10 mouse cellular contexts compared by ENCODE assay signal in genomic region chr1:155217865-155218541, GRCm38 (mm10). TPM values are rescaled to one million over a fixed set of nuclear protein-coding genes. Genes with fewer than 3 reads are reported as not detected.
DNase-seq lines count a peak whose midpoint lies in the region; ATAC-seq and TF ChIP-seq lines count a peak whose summit lies in the region.
"Had no signal": no experiment of that assay in that cellular context is flagged by ENCODE, and none has a peak within 500 bp of the region (broad histone marks: within the 10 kb centered on the region; RNA-seq: fewer than 3 reads in every experiment).

No protein-coding gene starts in this region.

- no peak overlapping the region for H3K4me2 ChIP-seq in kidney, embryonic 15.5 days
- no peak overlapping the region for H3K4me2 ChIP-seq in CH12.LX (ENCODE audit: insufficient read depth, low read depth, poor library complexity, severe bottlenecking)
- no peak overlapping the region for H3K4me2 ChIP-seq in forebrain, embryonic 12.5 days
- H3K4me2 ChIP-seq: limb, embryonic 15.5 days had no signal

- no peaks in the 10 kb centered on the region for H3K9me3 ChIP-seq in kidney, embryonic 15.5 days (replicated peaks)
- no peaks in the 10 kb centered on the region for H3K9me3 ChIP-seq in CH12.LX (replicated peaks; ENCODE audit: low read length)
- no peaks in the 10 kb centered on the region for H3K9me3 ChIP-seq in forebrain, embryonic 12.5 days
- H3K9me3 ChIP-seq: limb, embryonic 15.5 days had no signal

- in situ Hi-C loops in CH12.LX (cut with MboI; ENCODE audit: low pct_ligation_motif_present, low pct_unique_long_range_greater_than_20kb, low sequenced_read_pairs) = loop anchor here (25.0 kb wide), 1 partner anchor 931 kb away; no protein-coding TSS in a partner anchor

- H3K9ac ChIP-seq in kidney, embryonic 15.5 days = no peak overlapping the region
- no peak overlapping the region for H3K9ac ChIP-seq in CH12.LX (ENCODE audit: insufficient read depth, low read depth)
- no peak overlapping the region for H3K9ac ChIP-seq in forebrain, embryonic 12.5 days
- H3K9ac ChIP-seq: limb, embryonic 15.5 days had no signal

- H3K4me3 ChIP-seq in kidney, embryonic 15.5 days (replicated peaks) = no peak overlapping the region
- H3K4me3 ChIP-seq in CH12.LX (replicated peaks in 1 of 3; ENCODE audit: low read depth in 2 of 3, low read length in 2 of 3, poor library complexity in 1 of 3) = no peak overlapping the region
- no peak overlapping the region for H3K4me3 ChIP-seq in forebrain, embryonic 12.5 days (replicated peaks)
- H3K4me3 ChIP-seq: erythroblast, embryonic 14.5 days; limb, embryonic 15.5 days had no signal

- TF ChIP-seq EP300 in CH12.LX (IDR thresholded peaks at IDR 0.05; ENCODE audit: low read length) = no peak

- H3K27ac ChIP-seq in kidney, embryonic 15.5 days = no peak overlapping the region
- no peak overlapping the region for H3K27ac ChIP-seq in CH12.LX (ENCODE audit: insufficient read depth, low read depth)
- no peak overlapping the region for H3K27ac ChIP-seq in forebrain, embryonic 12.5 days
- H3K27ac ChIP-seq: limb, embryonic 15.5 days had no signal

- peak; percentile 57 to 96 for TF ChIP-seq CTCF in CH12.LX (conservative IDR thresholded peaks at IDR 0.05 in 1 of 2, IDR thresholded peaks at IDR 0.05 in 1 of 2; ENCODE audit: low read depth in 2 of 2, low read length in 2 of 2)

- no peak for TF ChIP-seq POLR2A in CH12.LX (IDR thresholded peaks at IDR 0.05; ENCODE audit: low read depth, low read length)

- peaks cover 46% of the 10 kb centered on the region for H3K4me1 ChIP-seq in kidney, embryonic 15.5 days
- peaks cover 7 to 17% of the 10 kb centered on the region in 2 experiments for H3K4me1 ChIP-seq in CH12.LX (ENCODE audit: control insufficient read depth in 1 of 2, insufficient read depth in 2 of 2)
- H3K4me1 ChIP-seq in forebrain, embryonic 12.5 days = peaks cover 57% of the 10 kb centered on the region

- H3K27me3 ChIP-seq in kidney, embryonic 15.5 days = no peaks in the 10 kb centered on the region
- H3K27me3 ChIP-seq in CH12.LX (replicated peaks) = no peaks in the 10 kb centered on the region
- no peaks in the 10 kb centered on the region for H3K27me3 ChIP-seq in forebrain, embryonic 12.5 days
- H3K27me3 ChIP-seq: limb, embryonic 15.5 days had no signal

- peaks cover 16% of the 10 kb centered on the region for H3K36me3 ChIP-seq in kidney, embryonic 15.5 days
- H3K36me3 ChIP-seq in CH12.LX (replicated peaks in 1 of 2; ENCODE audit: control insufficient read depth in 1 of 2, insufficient read depth in 1 of 2, low read length in 1 of 2) = peaks cover 0 to 40% of the 10 kb centered on the region in 2 experiments
- no peaks in the 10 kb centered on the region for H3K36me3 ChIP-seq in forebrain, embryonic 12.5 days (replicated peaks)

- no peaks in the 10 kb centered on the region for H3K79me2 ChIP-seq in CH12.LX (replicated peaks; ENCODE audit: control insufficient read depth, extremely low read depth, insufficient read depth, poor library complexity, severe bottlenecking)

- DNase-seq in kidney, adult 9 months = peak; percentile 61
- peak; percentile 48 for DNase-seq in CH12.LX (ENCODE audit: extremely low read depth)
- peak; percentile 81 for DNase-seq in brain, adult 2 months (ENCODE audit: low read depth, low spot score)
- peak; percentile 49 to 65 for DNase-seq in lung, adult 18-20 months
- peak; percentile 41 for DNase-seq in skeletal muscle tissue, adult 2 months (ENCODE audit: low read depth, low spot score)
- DNase-seq in gastrocnemius, adult 8-10 months (ENCODE audit: low spot score in 2 of 2) = no peak

- peak; percentile 98 for TF ChIP-seq RAD21 in CH12.LX (IDR thresholded peaks at IDR 0.05; ENCODE audit: low read depth, low read length)

- 52% methylated on average over 9 of the region's 9 CpGs for WGBS in kidney, embryonic 15.5 days
- WGBS in forebrain, embryonic 12.5 days = 52% methylated on average over 9 of the region's 9 CpGs

- dilution Hi-C loops in CH12.LX (cut with MboI; ENCODE audit: extremely low pct_ligation_motif_present, extremely low pct_unique_long_range_greater_than_20kb, low sequenced_read_pairs) = loop anchor here (25.0 kb wide), 1 partner anchor 181 kb away; no protein-coding TSS in a partner anchor

- no peak for ATAC-seq in kidney, embryonic 15.5 days (replicated peaks; ENCODE audit: low FRiP score)
- peak; percentile 20; the same call in 1 of the 2 replicates for ATAC-seq in forebrain, embryonic 12.5 days (ENCODE audit: low FRiP score)

TF ChIP-seq in CH12.LX, 34 proteins besides CTCF, POLR2A, EP300 and RAD21:
- TF ChIP-seq POLR2AphosphoS2 (IDR thresholded peaks at IDR 0.05; ENCODE audit: low read depth, low read length) (no peak), JUN (IDR thresholded peaks at IDR 0.05; ENCODE audit: insufficient read depth, low read depth, low read length) (no peak), MAZ (IDR thresholded peaks at IDR 0.05; ENCODE audit: low read depth, low read length) (no peak), ZC3H11A (IDR thresholded peaks at IDR 0.05; ENCODE audit: low read depth, low read length) (peak; percentile 93), HCFC1 (IDR thresholded peaks at IDR 0.05; ENCODE audit: low read depth, low read length) (no peak), RCOR1 (conservative IDR thresholded peaks at IDR 0.05; ENCODE audit: low read depth, low read length) (no peak), MXI1 (IDR thresholded peaks at IDR 0.05; ENCODE audit: low read depth, low read length) (no peak), CHD1 (IDR thresholded peaks at IDR 0.05; ENCODE audit: low read depth, low read length) (no peak), TBP (conservative IDR thresholded peaks at IDR 0.05; ENCODE audit: low read depth, low read length) (no peak), MAFK (IDR thresholded peaks at IDR 0.05; ENCODE audit: insufficient replicate concordance, low read length) (no peak), MAX (IDR thresholded peaks at IDR 0.05; ENCODE audit: low read length) (no peak), NRF1 (IDR thresholded peaks at IDR 0.05; ENCODE audit: low read depth, low read length) (no peak), NELFE (IDR thresholded peaks at IDR 0.05; ENCODE audit: low read depth, low read length) (no peak; the same call in 1 of the 2 replicates), PAX5 (IDR thresholded peaks at IDR 0.05; ENCODE audit: low read length) (no peak), ZKSCAN1 (IDR thresholded peaks at IDR 0.05; ENCODE audit: borderline replicate concordance, low read depth, low read length) (no peak), SMC3 (IDR thresholded peaks at IDR 0.05; ENCODE audit: low read depth, low read length) (peak; percentile 97), GABPA (IDR thresholded peaks at IDR 0.05; ENCODE audit: insufficient replicate concordance, low read depth, low read length) (no peak), ELF1 (IDR thresholded peaks at IDR 0.05; ENCODE audit: low read depth, low read length) (peak; percentile 39; the same call in 1 of the 2 replicates), IRF4 (IDR thresholded peaks at IDR 0.05; ENCODE audit: low read depth, low read length) (0 out of 2 replicates have a peak, but pooled peaks have one; percentile 23), USF2 (conservative IDR thresholded peaks at IDR 0.05; ENCODE audit: low read depth, low read length) (no peak), ZNF384 (IDR thresholded peaks at IDR 0.05; ENCODE audit: low read depth, low read length) (no peak), ETS1 (conservative IDR thresholded peaks at IDR 0.05; ENCODE audit: low read depth, low read length) (no peak), MEF2A (IDR thresholded peaks at IDR 0.05; ENCODE audit: borderline replicate concordance, low read depth, low read length) (no peak), E2F4 (IDR thresholded peaks at IDR 0.05; ENCODE audit: insufficient replicate concordance, low read depth, low read length) (no peak), KAT2A (IDR thresholded peaks at IDR 0.05; ENCODE audit: insufficient replicate concordance, low read length) (no peak), TCF12 (IDR thresholded peaks at IDR 0.05; ENCODE audit: low read depth, low read length) (no peak), UBTF (IDR thresholded peaks at IDR 0.05; ENCODE audit: low read depth, low read length) (no peak), CHD2 (IDR thresholded peaks at IDR 0.05; ENCODE audit: low read length) (no peak)
TF ChIP-seq in CH12.LX: peak in this region for 4.

RNA-seq across cellular contexts. Expression of gene BC034090, which starts 26.2 kb away (rescaled TPM):
- 7.0 and 7.2 TPM in 2 replicates for polyA plus RNA-seq in kidney, embryonic 15.5 days (2015; fragmentation: Nextera tagmentation; extraction: Ambion mirVana)
- total RNA-seq in CH12.LX (2012; rRNA removed) (1.5 and 1.6 TPM in 2 replicates), CH12.LX (2014; rRNA removed) (3.0 and 3.3 TPM in 2 replicates)
- 3.8 and 4.6 TPM in 2 replicates for polyA plus RNA-seq in CH12.LX (2012; ENCODE audit: insufficient read length, low read depth)
- polyA plus RNA-seq in forebrain, embryonic 12.5 days (2016; fragmentation: Nextera tagmentation; extraction: Ambion mirVana) = 2.9 and 4.5 TPM in 2 replicates
- total RNA-seq in gastrocnemius, adult 8-10 months (2022) = 1 to 10 TPM in 2 of 4 experiments, under 1 TPM in 2; 0.32 to 1.5 (median 1.0) TPM
- polyA plus RNA-seq: erythroblast, embryonic 14.5 days had no signal

RNA-seq across cellular contexts. Expression of gene Stx6, which starts 59.5 kb away (rescaled TPM):
- polyA plus RNA-seq in kidney, embryonic 15.5 days (2015; fragmentation: Nextera tagmentation; extraction: Ambion mirVana) = 65.5 and 82.4 TPM in 2 replicates
- 26.4 and 31.8 TPM in 2 replicates for total RNA-seq in CH12.LX (2012; rRNA removed)
- 26.0 and 30.8 TPM in 2 replicates for total RNA-seq in CH12.LX (2014; rRNA removed)
- polyA plus RNA-seq in CH12.LX (2012; ENCODE audit: insufficient read length, low read depth) = 33.4 and 35.3 TPM in 2 replicates
- polyA plus RNA-seq in forebrain, embryonic 12.5 days (2016; fragmentation: Nextera tagmentation; extraction: Ambion mirVana) = 113 and 124 TPM in 2 replicates
- 10 to 100 TPM; 12.1 to 14.6 (median 13.0) TPM for total RNA-seq in gastrocnemius, adult 8-10 months (2022)

Comparison
In these comparisons a context has a peak if more than half of its experiments do, and no peak if none do; other contexts are left out.
1. DNase-seq: peak in kidney, adult 9 months (single experiment), CH12.LX (single experiment), brain, adult 2 months (single experiment), lung, adult 18-20 months (2 of 2) and skeletal muscle tissue, adult 2 months (single experiment); none in gastrocnemius, adult 8-10 months (0 of 2).